Mouse (Mus musculus): Measurements from ENCODE around the gene Ehbp1.

Ehbp1 gene

GRCm38 (mm10) chr11:21999396-22000315 lies 342.4 kb downstream of the Ehbp1 start:
- DNase-seq = peak; percentile 22

DNA sequence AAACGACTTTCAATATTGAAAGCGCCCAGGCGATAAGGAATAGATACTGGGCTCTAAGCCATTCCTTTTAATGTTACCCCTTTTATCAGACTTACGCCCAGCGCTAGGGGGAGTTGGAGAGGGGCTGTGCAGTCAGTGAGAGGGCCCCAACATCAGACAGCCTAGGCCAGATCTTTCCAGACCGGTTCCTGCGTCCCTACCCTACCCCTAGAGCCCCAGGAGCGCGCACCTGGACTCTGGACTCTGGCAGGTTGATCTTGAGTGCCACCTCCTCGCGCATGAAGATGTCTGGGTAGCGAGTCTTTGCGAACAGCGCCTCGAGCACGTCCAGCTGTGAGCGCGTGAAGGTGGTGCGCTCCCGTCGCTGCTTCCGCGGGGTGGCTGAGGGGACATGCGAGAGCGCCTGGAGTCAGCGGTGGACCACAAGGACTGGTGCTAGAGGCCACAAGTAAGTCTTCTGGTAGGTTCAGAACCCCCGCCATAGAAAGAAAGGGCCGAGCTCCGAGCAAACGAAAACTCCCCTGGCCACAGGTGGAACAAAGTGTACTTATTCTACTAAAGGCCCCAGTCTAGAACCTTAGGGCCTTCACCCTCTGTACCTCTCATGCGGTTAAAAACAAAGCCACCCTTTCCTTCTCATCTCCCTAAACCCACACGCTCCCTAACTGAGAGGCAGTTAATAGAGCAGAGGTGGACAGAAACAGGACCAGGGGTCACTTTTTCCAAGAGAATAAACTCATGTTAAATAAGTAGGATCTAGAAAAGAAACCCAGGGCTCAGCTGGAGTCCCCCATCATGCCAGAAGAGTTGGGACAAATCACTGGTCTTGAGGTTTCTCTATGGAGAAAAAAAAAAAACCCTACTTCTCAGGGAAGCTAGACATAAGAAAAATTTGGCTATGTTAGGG lies 343.7 kb downstream of the Ehbp1 start:
- DNase-seq = peak; percentile 28

DNA sequence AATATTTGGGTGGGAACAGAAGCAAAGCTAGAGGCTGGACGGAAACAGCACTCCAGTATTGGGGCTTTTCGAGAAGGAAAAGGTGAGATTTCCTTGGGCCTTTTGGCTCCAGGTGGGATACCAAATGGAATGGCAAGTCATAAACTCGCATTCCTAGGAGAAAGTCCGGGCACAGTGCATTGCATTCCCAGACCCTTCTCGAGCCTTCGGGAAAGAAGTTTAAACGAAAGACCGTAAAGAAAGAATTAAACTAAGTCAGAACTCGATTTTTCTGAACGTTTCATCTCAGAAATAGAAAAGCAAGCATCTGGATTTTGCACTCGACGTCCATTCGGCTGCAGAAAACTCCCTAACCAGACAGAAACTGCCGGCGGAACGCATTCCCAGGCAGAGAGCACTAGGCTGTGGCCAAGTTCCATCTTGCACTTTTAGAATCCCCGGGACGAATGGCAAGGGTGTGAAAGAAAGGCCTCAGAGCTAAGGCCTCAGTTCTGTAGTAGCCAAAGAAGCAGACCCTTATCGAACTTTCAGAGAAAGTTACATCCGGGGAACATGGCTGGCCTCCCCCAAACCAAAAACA lies 344.4 kb downstream of the Ehbp1 start:
- peak; percentile 32 for DNase-seq

- peak; percentile 61 for DNase-seq
Measured at GRCm38 (mm10) chr11:21996661-21997560, 345.2 kb downstream of the Ehbp1 start.

- peak; percentile 45 for DNase-seq
Measured at GRCm38 (mm10) chr11:21996325-21996647, 345.8 kb downstream of the Ehbp1 start.

GRCm38 (mm10) chr11:21995534-21996324 lies 346.4 kb downstream of the Ehbp1 start:
- peak; percentile 35 for DNase-seq

- peak; percentile 21 for DNase-seq
Measured at GRCm38 (mm10) chr11:21994377-21995370, 347.4 kb downstream of the Ehbp1 start.

- DNase-seq = peak; percentile 48
Measured at GRCm38 (mm10) chr11:21993597-21994376, 348.3 kb downstream of the Ehbp1 start.

- DNase-seq = peak; percentile 18
Measured at GRCm38 (mm10) chr11:21992761-21993596, 349.1 kb downstream of the Ehbp1 start.

DNA sequence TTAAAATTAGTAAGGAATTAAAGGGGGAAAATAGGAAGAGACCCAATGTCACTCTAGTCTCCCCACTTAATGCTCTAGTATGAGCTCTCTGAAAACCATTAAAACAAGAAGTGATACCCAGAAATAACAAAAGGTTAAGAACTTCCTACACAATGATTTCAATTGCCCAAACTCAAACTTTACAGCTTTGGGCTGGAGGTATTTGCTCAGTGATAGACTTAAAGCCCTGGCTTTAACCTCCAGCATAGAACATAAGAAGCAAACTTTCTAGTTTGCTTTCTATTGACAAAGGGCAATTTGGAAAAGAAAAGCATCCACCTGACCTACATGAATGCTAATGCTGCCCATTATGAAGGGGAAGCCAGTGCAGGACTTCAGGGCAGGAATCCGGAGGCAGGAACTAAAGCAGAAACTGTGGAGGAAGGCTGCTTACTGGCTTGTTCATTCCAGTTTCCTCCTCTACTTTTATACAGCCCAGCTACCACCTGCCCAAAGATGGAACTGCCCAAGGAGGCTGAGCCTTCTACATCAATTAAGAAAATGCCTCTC lies 353.6 kb downstream of the Ehbp1 start:
- no peak for DNase-seq

GRCm38 (mm10) chr11:21985118-21985517 lies 357.0 kb downstream of the Ehbp1 start:
- DNase-seq = no peak

- no peak for DNase-seq
Measured at GRCm38 (mm10) chr11:21974005-21974531, 368.0 kb downstream of the Ehbp1 start.

DNA sequence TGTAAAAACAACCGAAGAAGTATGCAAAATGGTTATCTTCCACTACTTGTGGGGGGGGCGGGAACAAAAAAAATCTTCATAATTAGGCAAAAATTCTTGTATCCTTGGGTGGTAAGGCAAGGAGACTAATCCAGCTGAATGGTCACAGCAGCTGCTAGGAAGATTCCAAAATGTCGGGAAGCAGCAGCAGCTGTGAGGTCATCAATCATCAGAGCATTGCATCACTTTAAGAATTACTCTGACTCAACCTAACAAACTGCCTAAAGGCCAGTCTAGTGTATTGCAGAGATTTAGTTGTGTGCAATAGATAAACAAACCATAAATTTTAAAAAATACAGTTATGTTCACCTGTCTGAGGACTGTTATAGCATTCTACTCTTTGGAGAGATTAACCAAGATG lies 368.5 kb downstream of the Ehbp1 start:
- no peak for DNase-seq

DNA sequence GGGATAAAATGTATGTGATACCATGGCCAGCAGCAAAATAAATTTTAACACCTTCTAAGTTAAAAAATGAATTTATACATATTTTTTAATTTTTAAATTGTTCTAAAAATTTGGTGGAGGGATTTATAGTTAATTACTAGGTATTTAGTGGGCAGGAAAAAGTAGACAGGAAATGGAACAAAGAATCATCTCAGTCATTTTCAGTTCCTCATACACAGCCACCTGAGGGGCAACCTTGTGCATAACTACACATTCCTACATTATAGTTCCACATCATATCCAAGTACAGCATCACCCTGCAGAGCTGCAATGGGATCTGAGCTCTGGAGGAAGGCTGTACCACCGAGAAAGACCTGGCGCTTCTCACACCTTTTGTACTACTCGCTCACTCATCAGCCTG lies 373.2 kb downstream of the Ehbp1 start:
- no peak for DNase-seq
